Mouse (Mus musculus): Measurements from ENCODE around the gene Copz1. TPM values are rescaled to one million over a fixed set of nuclear protein-coding genes. Genes with fewer than 3 reads are reported as not detected.

Gene Copz1
- polyA plus RNA-seq, 1 experiment from 2014 or later, result 307 TPM

MicroRNAs encoded within 50 kb of the gene (microRNA counts, 519-probe panel; counts per million panel counts)
- 4,688 counts per million, percentile 85 among the panel's probes with 10 or more counts for microRNA mmu-miR-148b

Small RNA genes lying within 50 kb of the gene (microRNA-seq; reads per million reads assigned to microRNA genes)
- gene Mir148b, result 322 reads per million, percentile 65 among the genes with 10 or more reads in this experiment

Other genes with a start within 250 kb of the Copz1 start
- gene Smug1, start 105.6 kb upstream of the Copz1 start, polyA plus RNA-seq (2014; fragmentation: Nextera tagmentation; extraction: Ambion mirVana), result 55.9 and 65.4 TPM in 2 replicates
- gene Cbx5, start 32.9 kb upstream of the Copz1 start, polyA plus RNA-seq (2014; fragmentation: Nextera tagmentation; extraction: Ambion mirVana), result 187 and 189 TPM in 2 replicates
- gene Hnrnpa1, start 32.3 kb upstream of the Copz1 start, polyA plus RNA-seq (2014; fragmentation: Nextera tagmentation; extraction: Ambion mirVana), result 1,373 and 1,392 TPM in 2 replicates
- 6.5 and 7.3 TPM in 2 replicates for gene Nfe2, start 14.3 kb upstream of the Copz1 start, polyA plus RNA-seq (2014; fragmentation: Nextera tagmentation; extraction: Ambion mirVana)
- gene Gpr84, start 37.9 kb downstream of the Copz1 start, polyA plus RNA-seq (2014; fragmentation: Nextera tagmentation; extraction: Ambion mirVana), result 0.34 and 0.50 TPM in 2 replicates
- 26.1 and 27.5 TPM in 2 replicates for gene Zfp385a, start 67.4 kb downstream of the Copz1 start, polyA plus RNA-seq (2014; fragmentation: Nextera tagmentation; extraction: Ambion mirVana)
- gene Itga5, start 94.0 kb downstream of the Copz1 start, polyA plus RNA-seq (2014; fragmentation: Nextera tagmentation; extraction: Ambion mirVana), result 21.0 and 21.3 TPM in 2 replicates
- gene Gtsf1, start 157.8 kb downstream of the Copz1 start, polyA plus RNA-seq (2014; fragmentation: Nextera tagmentation; extraction: Ambion mirVana), result not detected in 2 replicates
- gene Gtsf2, start 175.8 kb downstream of the Copz1 start, polyA plus RNA-seq (2014; fragmentation: Nextera tagmentation; extraction: Ambion mirVana), result not detected in 2 replicates
- gene Nckap1l, start 181.1 kb downstream of the Copz1 start, polyA plus RNA-seq (2014; fragmentation: Nextera tagmentation; extraction: Ambion mirVana), result 1.7 and 2.0 TPM in 2 replicates
- 26.8 and 27.6 TPM in 2 replicates for gene Pde1b, start 230.3 kb downstream of the Copz1 start, polyA plus RNA-seq (2014; fragmentation: Nextera tagmentation; extraction: Ambion mirVana)